Mouse (Mus musculus): ENCODE measurements around the gene Arhgef12.
A peak's percentile ranks its signal among the peaks of the same experiment; 100 is the strongest.

- TF ChIP-seq CTCF (IDR thresholded peaks at IDR 0.05; ENCODE audit: borderline replicate concordance, insufficient read depth, low read length) (no peak), POLR2A (IDR thresholded peaks at IDR 0.05; ENCODE audit: low read depth, low read length) (peak; percentile 67)
Observed at GRCm38 (mm10) chr9:43116134-43116996, 9.3 kb upstream of the Arhgef12 start, which contains the start of gene Tmem136.
